Mouse (Mus musculus): ENCODE results near the gene Selenoi.

DNA sequence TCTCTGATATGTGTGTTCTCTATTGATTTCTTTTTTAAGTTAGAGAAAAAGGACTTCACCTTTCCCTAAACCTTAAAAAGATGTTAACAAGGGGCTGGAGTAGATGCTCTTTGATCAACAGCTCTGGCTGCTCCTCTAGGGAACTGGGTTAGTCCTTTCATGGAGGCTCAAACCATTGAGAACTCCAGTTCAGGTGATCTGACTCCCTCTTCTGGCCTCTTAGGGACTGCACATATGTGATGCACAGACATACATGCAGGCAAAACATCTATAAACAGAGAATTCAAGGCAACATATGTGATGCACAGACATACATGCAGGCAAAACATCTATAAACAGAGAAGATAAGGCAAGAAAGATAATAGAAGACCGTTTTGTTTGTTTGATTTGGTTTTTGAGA is 39.9 kb upstream of the Selenoi start:
- TF ChIP-seq CTCF (IDR thresholded peaks at IDR 0.05; ENCODE audit: borderline replicate concordance, control insufficient read depth, extremely low read depth, insufficient read depth, low read length, poor library complexity) (no peak), POLR2A (IDR thresholded peaks at IDR 0.05; ENCODE audit: control insufficient read depth, extremely low read depth, insufficient read depth, low read length, poor library complexity) (no peak)

All from thymus, adult 2 months (tissue).